Mouse (Mus musculus) MEL (cell line): ENCODE data around the gene Cyp3a57. TPM values are rescaled to one million over a fixed set of nuclear protein-coding genes. Genes with fewer than 3 reads are reported as not detected.

ENCODE experiments used
- DNase-seq: peaks from one replicate; pipeline ENCODE4 v3.0.0; 2011; ENCODE audit warnings: low read depth, low spot score
- H3K27ac ChIP-seq: 2 replicates; pipeline ENCODE4 v1.5.1; 2012; ENCODE audit warnings: low read depth, mild to moderate bottlenecking, control low read depth, low read length, moderate library complexity; ENCODE audit not compliant: control insufficient read depth
- H3K27me3 ChIP-seq, 2 experiments: fragments of 150-350 bp in 1 of 2; sonication (generic) in 1 of 2; 2 replicates each; pipeline ENCODE4 v1.6.1; 2012; ENCODE audit warnings: low read length in 2 of 2, mild to moderate bottlenecking in 2 of 2, improper control_type of control experiment in 1 of 2, moderate library complexity in 1 of 2; ENCODE audit not compliant: insufficient read depth in 2 of 2, control insufficient read depth in 1 of 2
- H3K36me3 ChIP-seq, 2 experiments: 2 replicates each; pipeline ENCODE4 v1.6.1; 2012 to 2014; ENCODE audit warnings: low read length in 2 of 2, improper control_type of control experiment in 1 of 2, inconsistent platforms in 1 of 2, mild to moderate bottlenecking in 1 of 2; ENCODE audit not compliant: insufficient read depth in 2 of 2, control insufficient read depth in 1 of 2
- H3K4me1 ChIP-seq, 2 experiments: fragments of 150-350 bp in 1 of 2; sonication (generic) in 1 of 2; 2 replicates each; pipeline ENCODE4 v1.6.1; 2012; ENCODE audit warnings: low read length in 2 of 2, improper control_type of control experiment in 1 of 2, mild to moderate bottlenecking in 1 of 2; ENCODE audit not compliant: insufficient read depth in 2 of 2, control insufficient read depth in 1 of 2
- H3K4me3 ChIP-seq, 2 experiments: fragments of 150-350 bp in 1 of 2; sonication (generic) in 1 of 2; 2 replicates each; pipeline ENCODE4 v1.5.1; 2012; ENCODE audit warnings: low read depth in 2 of 2, low read length in 2 of 2, mild to moderate bottlenecking in 2 of 2, moderate library complexity in 2 of 2, control low read depth in 1 of 2, improper control_type of control experiment in 1 of 2; ENCODE audit not compliant: control insufficient read depth in 1 of 2, insufficient read depth in 1 of 2
- H3K79me2 ChIP-seq: 2 replicates; pipeline ENCODE4 v1.6.1; 2012; ENCODE audit warnings: mild to moderate bottlenecking, low read length, moderate library complexity; ENCODE audit not compliant: control insufficient read depth, poor library complexity, insufficient read depth
- H3K9ac ChIP-seq: 2 replicates; pipeline ENCODE4 v1.6.1; 2012; ENCODE audit warnings: low read depth, mild to moderate bottlenecking, control low read depth, low read length, moderate library complexity; ENCODE audit not compliant: control insufficient read depth, poor library complexity, severe bottlenecking
- H3K9me3 ChIP-seq: fragments of 150-350 bp; sonication (generic); replicated peaks from 2 replicates; pipeline ENCODE4 v1.6.1; 2012; ENCODE audit warnings: mild to moderate bottlenecking, low read length, improper control_type of control experiment, moderate library complexity; ENCODE audit not compliant: insufficient read depth
- BHLHE40 ChIP-seq: IDR thresholded peaks from 2 replicates; pipeline ENCODE4 v1.6.1; 2012; ENCODE audit warnings: low read depth, mild to moderate bottlenecking, inconsistent platforms, low read length, improper control_type of control experiment, borderline replicate concordance
- CHD1 ChIP-seq: IDR thresholded peaks from 2 replicates; pipeline ENCODE4 v1.6.1; 2012; ENCODE audit warnings: low read depth, mild to moderate bottlenecking, inconsistent platforms, low read length, improper control_type of control experiment
- CHD2 ChIP-seq: IDR thresholded peaks from 2 replicates; pipeline ENCODE4 v1.6.1; 2011; ENCODE audit warnings: low read length, improper control_type of control experiment
- CTCF ChIP-seq, 3 experiments: IDR thresholded peaks in 2 of 3; conservative IDR thresholded peaks in 1 of 3; 2 replicates each; pipeline ENCODE4 v1.5.1; 2011 to 2012; ENCODE audit warnings: low read length in 3 of 3, low read depth in 2 of 3, mild to moderate bottlenecking in 2 of 3, improper control_type of control experiment in 1 of 3, inconsistent platforms in 1 of 3, mixed read lengths in 1 of 3, moderate library complexity in 1 of 3; ENCODE audit not compliant: control insufficient read depth in 1 of 3, insufficient read depth in 1 of 3, poor library complexity in 1 of 3, severe bottlenecking in 1 of 3
- EP300 ChIP-seq, 2 experiments: IDR thresholded peaks; 2 replicates each; pipeline ENCODE4 v1.6.1; 2011; ENCODE audit warnings: improper control_type of control experiment in 2 of 2, low read length in 2 of 2, low read depth in 1 of 2, mild to moderate bottlenecking in 1 of 2
- ETS1 ChIP-seq: IDR thresholded peaks from 2 replicates; pipeline ENCODE4 v1.6.1; 2012; ENCODE audit warnings: low read depth, mild to moderate bottlenecking, inconsistent platforms, low read length, improper control_type of control experiment, moderate library complexity
- GABPA ChIP-seq: IDR thresholded peaks from 2 replicates; pipeline ENCODE4 v1.6.1; 2012; ENCODE audit warnings: low read depth, mild to moderate bottlenecking, inconsistent platforms, low read length, improper control_type of control experiment, moderate library complexity
- GATA1 ChIP-seq: IDR thresholded peaks from 2 replicates; pipeline ENCODE4 v1.6.1; 2011; ENCODE audit warnings: low read depth, low read length, improper control_type of control experiment
- HCFC1 ChIP-seq: IDR thresholded peaks from 2 replicates; pipeline ENCODE4 v1.6.1; 2012; ENCODE audit warnings: low read depth, mild to moderate bottlenecking, inconsistent platforms, low read length, improper control_type of control experiment, moderate library complexity
- JUND ChIP-seq: IDR thresholded peaks from 2 replicates; pipeline ENCODE4 v1.6.1; 2011; ENCODE audit warnings: low read depth, mild to moderate bottlenecking, improper control_type of control experiment, low read length
- KAT2A ChIP-seq: conservative IDR thresholded peaks from 2 replicates; pipeline ENCODE4 v1.6.1; 2012; ENCODE audit warnings: low read depth, low read length, improper control_type of control experiment, inconsistent platforms
- MAFK ChIP-seq: IDR thresholded peaks from 2 replicates; pipeline ENCODE4 v1.6.1; 2011; ENCODE audit warnings: low read depth, mild to moderate bottlenecking, low read length, improper control_type of control experiment, borderline replicate concordance
- MAX ChIP-seq: IDR thresholded peaks from 2 replicates; pipeline ENCODE4 v1.6.1; 2011; ENCODE audit warnings: low read length, improper control_type of control experiment
- MEF2A ChIP-seq: IDR thresholded peaks from 2 replicates; pipeline ENCODE4 v1.6.1; 2014; ENCODE audit warnings: low read depth, mild to moderate bottlenecking, inconsistent platforms, low read length, improper control_type of control experiment; ENCODE audit not compliant: poor library complexity, insufficient replicate concordance, severe bottlenecking; ENCODE audit errors: extremely low read depth
- MXI1 ChIP-seq: IDR thresholded peaks from 2 replicates; pipeline ENCODE4 v1.6.1; 2011; ENCODE audit warnings: mild to moderate bottlenecking, low read depth, low read length, improper control_type of control experiment
- MYB ChIP-seq: IDR thresholded peaks from 2 replicates; pipeline ENCODE4 v1.6.1; 2011; ENCODE audit warnings: mild to moderate bottlenecking, low read depth, low read length, improper control_type of control experiment
- MYC ChIP-seq: IDR thresholded peaks from 2 replicates; pipeline ENCODE4 v1.6.1; 2011; ENCODE audit warnings: low read depth, mild to moderate bottlenecking, low read length, improper control_type of control experiment, moderate library complexity
- NELFE ChIP-seq: IDR thresholded peaks from 2 replicates; pipeline ENCODE4 v1.6.1; 2011; ENCODE audit warnings: low read depth, low read length, improper control_type of control experiment
- POLR2AphosphoS2 ChIP-seq: IDR thresholded peaks from 2 replicates; pipeline ENCODE4 v1.6.1; 2011; ENCODE audit warnings: low read length, improper control_type of control experiment
- POLR2AphosphoS5 ChIP-seq: IDR thresholded peaks from 2 replicates; pipeline ENCODE4 v1.6.1; 2012; ENCODE audit warnings: low read depth, borderline replicate concordance, mild to moderate bottlenecking, inconsistent platforms, low read length, moderate library complexity, mixed read lengths
- TAL1 ChIP-seq: IDR thresholded peaks from 2 replicates; pipeline ENCODE4 v1.6.1; 2012; ENCODE audit warnings: mild to moderate bottlenecking, inconsistent platforms, low read length, moderate library complexity, mixed read lengths
- UBTF ChIP-seq: IDR thresholded peaks from 2 replicates; pipeline ENCODE4 v1.6.1; 2012; ENCODE audit warnings: low read depth, mild to moderate bottlenecking, inconsistent platforms, low read length, improper control_type of control experiment, moderate library complexity, borderline replicate concordance; ENCODE audit not compliant: insufficient read depth
- USF2 ChIP-seq, 2 experiments: IDR thresholded peaks; 2 replicates each; pipeline ENCODE4 v1.6.1; 2011 to 2012; ENCODE audit warnings: improper control_type of control experiment in 2 of 2, low read length in 2 of 2, borderline replicate concordance in 1 of 2, inconsistent platforms in 1 of 2, low read depth in 1 of 2, mild to moderate bottlenecking in 1 of 2; ENCODE audit not compliant: insufficient read depth in 1 of 2
- ZC3H11A ChIP-seq: IDR thresholded peaks from 2 replicates; pipeline ENCODE4 v1.6.1; 2012; ENCODE audit warnings: low read depth, mild to moderate bottlenecking, inconsistent platforms, low read length, improper control_type of control experiment
- ZKSCAN1 ChIP-seq: IDR thresholded peaks from 2 replicates; pipeline ENCODE4 v1.6.1; 2012; ENCODE audit warnings: low read depth, mild to moderate bottlenecking, inconsistent platforms, low read length, improper control_type of control experiment, moderate library complexity
- ZNF384 ChIP-seq: IDR thresholded peaks from 2 replicates; pipeline ENCODE4 v1.6.1; 2012; ENCODE audit warnings: low read depth, mild to moderate bottlenecking, inconsistent platforms, low read length, improper control_type of control experiment
- polyA plus RNA-seq, 2 experiments: library from polyadenylated mRNA; stranded (reverse) in 1 of 2; unstranded in 1 of 2; fragments of >175 nt in 1 of 2; fragments of >200 nt in 1 of 2; gene quantifications; 2 replicates each; pipeline versions ENCODE4 v1.2.1 to v1.2.4; 2012; ENCODE audit warnings: low replicate concordance in 2 of 2, low read depth in 1 of 2; ENCODE audit not compliant: insufficient read length in 2 of 2, insufficient read depth in 1 of 2, missing spikeins in 1 of 2
- total RNA-seq: library from RNA; depleted of rRNA; stranded (reverse); fragments of 300-350 nt; gene quantifications from 2 replicates; pipeline ENCODE4 v1.2.3, GENCODE M21; 2012; rRNA removed

Cyp3a57 gene
- total RNA-seq (not detected in 2 replicates), polyA plus RNA-seq (not detected)

GRCm38 (mm10) chr5:145344941-145345340 lies at the start of gene Cyp3a57:
Gene Cyp3a57, plus strand, starts transcription at chr5:145345279.
- Histone ChIP-seq H3K9me3 (no peaks in the 10 kb centered on the region), H3K4me1 (no peaks in the 10 kb centered on the region)
- TF ChIP-seq ZKSCAN1 = no peak
- TF ChIP-seq MAX = no peak
- TF ChIP-seq ZC3H11A = no peak
- TF ChIP-seq CTCF (IDR thresholded peaks at IDR 0.05 in 2 of 3, conservative IDR thresholded peaks at IDR 0.05 in 1 of 3; ENCODE audit: control insufficient read depth in 1 of 3, insufficient read depth in 1 of 3, low read depth in 2 of 3, low read length in 3 of 3, poor library complexity in 1 of 3, severe bottlenecking in 1 of 3) = no peak
- no peak for TF ChIP-seq ETS1
- TF ChIP-seq CHD1 = no peak
- no peak for TF ChIP-seq EP300 (IDR thresholded peaks at IDR 0.05; ENCODE audit: low read depth in 1 of 2, low read length in 2 of 2)
- no peak for TF ChIP-seq MEF2A
- no peak for TF ChIP-seq CHD2
- TF ChIP-seq MYC = no peak
- no peak for TF ChIP-seq USF2 (IDR thresholded peaks at IDR 0.05; ENCODE audit: borderline replicate concordance in 1 of 2, insufficient read depth in 1 of 2, low read depth in 1 of 2, low read length in 2 of 2)
- no peak for TF ChIP-seq TAL1
- TF ChIP-seq UBTF = no peak
- TF ChIP-seq MXI1 = no peak
- no peak for TF ChIP-seq POLR2AphosphoS2
- TF ChIP-seq, all 39 proteins: peak for 0
- DNase-seq = no peak
- H3K4me3 ChIP-seq = no peak within 1 kb of the TSS
- no peaks in the 10 kb centered on the region for H3K79me2 ChIP-seq
- no peaks in the 10 kb centered on the region for H3K27me3 ChIP-seq
- no peaks in the 10 kb centered on the region for H3K36me3 ChIP-seq
- no peak within 1 kb of the TSS for H3K27ac ChIP-seq
- no peak within 1 kb of the TSS for H3K9ac ChIP-seq

- Histone ChIP-seq H3K9ac (no peak overlapping the region), H3K27ac (no peak overlapping the region), H3K27me3 (no peaks in the 10 kb centered on the region), H3K79me2 (no peaks in the 10 kb centered on the region), H3K4me3 (no peak overlapping the region), H3K4me1 (peaks cover 0 to 3% of the 10 kb centered on the region in 2 experiments; a peak in 1 of 4 replicates), H3K36me3 (0 out of 4 replicates have a peak, but pooled peaks cover 0 to 3% of the 10 kb centered on the region in 2 experiments), H3K9me3 (no peaks in the 10 kb centered on the region)
- no peak for DNase-seq
- TF ChIP-seq TAL1 = no peak
- no peak for TF ChIP-seq KAT2A
- TF ChIP-seq CHD2 = no peak
- no peak for TF ChIP-seq CTCF (IDR thresholded peaks at IDR 0.05 in 2 of 3, conservative IDR thresholded peaks at IDR 0.05 in 1 of 3; ENCODE audit: control insufficient read depth in 1 of 3, insufficient read depth in 1 of 3, low read depth in 2 of 3, low read length in 3 of 3, poor library complexity in 1 of 3, severe bottlenecking in 1 of 3)
- no peak for TF ChIP-seq GABPA
- no peak for TF ChIP-seq MEF2A
- TF ChIP-seq MAFK = no peak
- TF ChIP-seq ZNF384 = no peak
- TF ChIP-seq POLR2AphosphoS5 = no peak
- no peak for TF ChIP-seq BHLHE40
- no peak for TF ChIP-seq NELFE
- no peak for TF ChIP-seq JUND
- no peak for TF ChIP-seq MYB
- no peak for TF ChIP-seq EP300 (IDR thresholded peaks at IDR 0.05; ENCODE audit: low read depth in 1 of 2, low read length in 2 of 2)
- no peak for TF ChIP-seq POLR2AphosphoS2
- no peak for TF ChIP-seq HCFC1
- TF ChIP-seq ETS1 = no peak
- TF ChIP-seq GATA1 = no peak
- TF ChIP-seq ZC3H11A = no peak
Observed at GRCm38 (mm10) chr5:145300469-145300868, 44.6 kb upstream of the Cyp3a57 start.
